Mouse (Mus musculus) heart, adult 2 months (tissue): Measurements from ENCODE around the gene Aspg. TPM values are rescaled to one million over a fixed set of nuclear protein-coding genes. Genes with fewer than 3 reads are reported as not detected.
A peak's percentile ranks its signal among the peaks of the same experiment; 100 is the strongest.

Experiments used
- DNase-seq, 2 experiments: peaks; one replicate each; pipeline ENCODE4 v3.0.0; 2021
- H3K27ac ChIP-seq: fragments of 200-600 bp; 2 replicates; pipeline ENCODE4 v1.8.1; 2022
- H3K27me3 ChIP-seq: fragments of 200-500 bp; 2 replicates; pipeline ENCODE4 v1.6.1; 2012; ENCODE audit warnings: mild to moderate bottlenecking, low read length, inconsistent platforms, mixed read lengths; ENCODE audit not compliant: control insufficient read depth, insufficient read depth
- H3K36me3 ChIP-seq: fragments of 200-500 bp; 2 replicates; pipeline ENCODE4 v1.6.1; 2012; ENCODE audit warnings: low read length, inconsistent platforms; ENCODE audit not compliant: control insufficient read depth, insufficient read depth
- H3K4me1 ChIP-seq: fragments of 200-500 bp; 2 replicates; pipeline ENCODE4 v1.6.1; 2011; ENCODE audit warnings: low read length; ENCODE audit not compliant: control insufficient read depth, insufficient read depth
- H3K4me3 ChIP-seq: fragments of 200-600 bp; 2 replicates; pipeline ENCODE4 v1.8.1; 2022
- H3K79me2 ChIP-seq: fragments of 200-500 bp; replicated peaks from 2 replicates; pipeline ENCODE4 v1.6.1; 2012; ENCODE audit warnings: mild to moderate bottlenecking, inconsistent platforms, low read length, moderate library complexity, mixed read lengths; ENCODE audit not compliant: control insufficient read depth, insufficient read depth
- H3K9ac ChIP-seq: fragments of 200-500 bp; 2 replicates; pipeline ENCODE4 v1.6.1; 2012; ENCODE audit warnings: low read depth, mild to moderate bottlenecking, control low read depth, inconsistent platforms, low read length, mixed read lengths
- CTCF ChIP-seq: fragments of 200-600 bp; IDR thresholded peaks from 2 replicates; pipeline ENCODE4 v1.8.1; 2022; ENCODE audit warnings: antibody characterized with exemption, mild to moderate bottlenecking, moderate library complexity
- EP300 ChIP-seq: fragments of 200-500 bp; IDR thresholded peaks from 2 replicates; pipeline ENCODE4 v1.6.1; 2011; ENCODE audit warnings: low read depth, low read length, control low read depth; ENCODE audit not compliant: insufficient read depth
- POLR2A ChIP-seq: fragments of 200-500 bp; IDR thresholded peaks from 2 replicates; pipeline ENCODE4 v1.6.1; 2011; ENCODE audit warnings: mild to moderate bottlenecking, low read depth, low read length, control low read depth; ENCODE audit not compliant: insufficient read depth
- WGBS: fragments of 180-500 bp; shearing (Covaris S2); methylation state at CpG from one replicate; pipeline ENCODE4 v1.1.7; 2018; 5-methylcytosine and 5-hydroxymethylcytosine counted together
- intact Hi-C: fragments of 180-260 bp; cut with DNase I; formaldehyde crosslinking; loops from one replicate; pipeline ENCODE4 v1.15.1; 2025
- long read RNA-seq: library from polyadenylated mRNA; stranded (forward); transcript quantifications from one replicate; pipeline ENCODE4 v2.0.0, GENCODE M21; 2021
- polyA plus RNA-seq: library from polyadenylated mRNA; depleted of rRNA; stranded (reverse); fragments of >200 nt; gene quantifications from 2 replicates; pipeline ENCODE4 v1.2.3, GENCODE M21; 2012; rRNA removed
- total RNA-seq, 2 experiments: library from RNA; stranded (reverse); gene quantifications; 2 replicates each; pipeline ENCODE4 v1.2.3; 2021

The Aspg gene
- total RNA-seq (under 1 TPM; 0.55 to 0.61 TPM), polyA plus RNA-seq (4.4 and 11.1 TPM in 2 replicates)
- long read RNA-seq, partial matches to known transcripts, result 0 of 1 reads
- long read RNA-seq, other reads (novel, unspliced or antisense), result 1 of 1 reads

DNA sequence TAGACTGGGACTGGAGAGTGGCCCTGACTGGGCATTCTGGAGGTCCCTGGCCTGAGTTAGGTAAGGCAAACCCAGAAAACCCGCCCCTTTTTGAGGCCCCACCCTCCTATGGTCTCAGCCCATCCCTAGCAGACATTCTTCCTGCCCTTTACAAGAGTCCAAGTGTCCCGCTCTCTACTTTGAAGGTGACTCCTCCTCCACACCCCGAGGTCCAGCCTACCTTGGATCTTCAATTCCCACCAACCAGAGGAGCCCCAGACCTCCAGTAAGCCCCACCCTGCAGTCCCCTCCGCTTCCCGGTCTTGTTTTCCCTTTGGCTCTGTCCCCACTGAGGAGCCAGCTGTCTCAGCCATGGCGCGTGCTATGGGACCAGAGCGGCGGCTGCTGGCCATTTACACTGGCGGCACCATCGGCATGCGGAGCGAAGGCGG, at the start of gene Aspg:
Gene Aspg, plus strand, starts transcription at position 139 of the 431 bp plus-strand sequence.
- H3K9ac ChIP-seq, result no peak within 1 kb of the TSS
- no peaks in the 10 kb centered on the region for H3K27me3 ChIP-seq
- 2% methylated on average over 14 of the region's 14 CpGs for WGBS
- DNase-seq, result peak in 1 of 2 experiments; percentile 36
- H3K4me1 ChIP-seq, result no peaks in the 10 kb centered on the region
- intact Hi-C loops, result no loop called here
- TF ChIP-seq EP300 (no peak), CTCF (no peak), POLR2A (no peak)
- no peak within 1 kb of the TSS for H3K27ac ChIP-seq
- no peaks in the 10 kb centered on the region for H3K36me3 ChIP-seq
- no peak within 1 kb of the TSS for H3K4me3 ChIP-seq
- H3K79me2 ChIP-seq, result no peaks in the 10 kb centered on the region

DNA sequence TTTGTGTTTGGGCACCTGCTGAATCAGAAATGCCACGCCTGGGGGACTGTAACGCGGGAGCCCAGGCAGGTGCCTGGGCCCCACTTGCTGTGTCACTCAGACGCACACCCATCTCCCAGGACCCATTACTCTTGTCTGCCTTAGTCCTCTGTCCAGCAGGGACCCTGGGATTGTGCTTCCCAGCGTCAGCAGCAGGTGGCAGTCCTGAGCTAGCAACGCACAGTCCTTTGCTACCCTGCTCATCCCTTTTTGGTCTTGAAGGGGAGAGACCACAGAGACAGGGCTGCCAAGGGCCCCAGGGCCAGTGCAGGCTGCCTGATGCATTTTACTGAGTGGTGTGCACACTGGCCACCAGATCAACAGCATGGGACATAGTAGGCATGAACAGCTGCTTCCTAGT, 28.8 kb upstream of the Aspg start:
- H3K4me3 ChIP-seq, result no peak overlapping the region
- intact Hi-C loops, result loop anchor here (1.0 kb wide), 1 partner anchor 14 kb away; no protein-coding TSS in a partner anchor
- TF ChIP-seq CTCF (peak; percentile 90), POLR2A (no peak), EP300 (0 out of 2 replicates have a peak, but pooled peaks have one; percentile 59)
- DNase-seq, result peak; percentile 61 to 86
- no peak overlapping the region for H3K9ac ChIP-seq
- no peaks in the 10 kb centered on the region for H3K27me3 ChIP-seq
- H3K4me1 ChIP-seq, result no peaks in the 10 kb centered on the region
- H3K79me2 ChIP-seq, result no peaks in the 10 kb centered on the region
- no peak overlapping the region for H3K27ac ChIP-seq
- H3K36me3 ChIP-seq, result no peaks in the 10 kb centered on the region
- 6% methylated on average over 6 of the region's 6 CpGs for WGBS

GRCm38 (mm10) chr12:112079911-112080310, 26.6 kb upstream of the Aspg start:
- Histone ChIP-seq H3K79me2 (no peaks in the 10 kb centered on the region), H3K27me3 (no peaks in the 10 kb centered on the region), H3K9ac (no peak overlapping the region), H3K4me1 (no peaks in the 10 kb centered on the region), H3K4me3 (no peak overlapping the region), H3K27ac (no peak overlapping the region), H3K36me3 (no peaks in the 10 kb centered on the region)
- DNase-seq, result no peak
- 58% methylated on average over 8 of the region's 8 CpGs for WGBS
- intact Hi-C loops, result no loop called here
- TF ChIP-seq CTCF (no peak), EP300 (no peak), POLR2A (no peak)

GRCm38 (mm10) chr12:112080911-112081310, 25.6 kb upstream of the Aspg start:
- no peaks in the 10 kb centered on the region for H3K4me1 ChIP-seq
- no peak overlapping the region for H3K4me3 ChIP-seq
- H3K36me3 ChIP-seq, result no peaks in the 10 kb centered on the region
- DNase-seq, result no peak
- H3K27me3 ChIP-seq, result no peaks in the 10 kb centered on the region
- H3K79me2 ChIP-seq, result no peaks in the 10 kb centered on the region
- TF ChIP-seq CTCF, result no peak
- TF ChIP-seq POLR2A, result no peak
- TF ChIP-seq EP300, result no peak
- 89% methylated on average over 4 of the region's 4 CpGs for WGBS
- intact Hi-C loops, result no loop called here
- H3K9ac ChIP-seq, result no peak overlapping the region
- H3K27ac ChIP-seq, result no peak overlapping the region

DNA sequence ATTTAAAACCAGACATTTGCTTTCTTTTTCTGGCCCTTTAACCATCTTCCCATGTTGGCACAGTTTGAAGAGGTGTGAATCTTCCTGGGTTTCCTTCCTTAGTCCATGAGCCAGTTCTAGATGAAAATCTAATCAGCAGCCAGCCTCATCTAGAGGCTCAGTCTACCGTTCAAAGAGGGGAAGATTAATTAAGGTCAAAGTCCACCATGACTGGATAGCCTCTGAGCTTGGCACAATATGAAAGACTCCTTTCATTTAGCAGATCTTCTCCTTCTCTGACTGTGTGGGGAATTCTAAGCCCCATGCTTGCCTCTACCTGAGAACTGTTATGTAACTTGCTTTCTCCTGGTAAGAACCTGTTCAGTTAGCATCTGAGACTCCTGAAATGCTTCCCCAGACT, 24.2 kb upstream of the Aspg start:
- no peak overlapping the region for H3K4me3 ChIP-seq
- no peak overlapping the region for H3K27ac ChIP-seq
- intact Hi-C loops, result no loop called here
- no peaks in the 10 kb centered on the region for H3K79me2 ChIP-seq
- no peaks in the 10 kb centered on the region for H3K27me3 ChIP-seq
- TF ChIP-seq CTCF (no peak), EP300 (no peak), POLR2A (no peak)
- 32% methylated on average over 1 of the region's 1 CpGs for WGBS
- H3K4me1 ChIP-seq, result no peaks in the 10 kb centered on the region
- no peaks in the 10 kb centered on the region for H3K36me3 ChIP-seq
- no peak for DNase-seq
- H3K9ac ChIP-seq, result no peak overlapping the region

DNA sequence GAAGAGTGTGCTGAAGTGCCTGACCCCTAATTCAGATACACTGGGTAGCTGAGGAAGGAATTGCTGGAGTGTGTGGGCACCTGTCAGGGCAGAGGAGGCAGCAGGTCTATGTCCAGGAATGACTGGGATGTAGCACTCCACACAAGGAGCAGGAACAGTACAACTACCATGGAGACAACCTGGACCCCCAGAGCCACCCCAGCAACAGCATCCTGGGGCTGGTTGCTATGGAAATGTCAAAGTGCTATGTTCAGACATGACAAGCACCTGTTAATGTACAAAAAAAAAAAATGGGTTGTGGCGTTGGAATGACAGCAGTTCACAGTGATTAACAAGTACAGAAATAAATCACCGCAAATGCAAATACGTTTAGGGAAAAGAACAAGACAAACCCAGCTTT, 20.2 kb upstream of the Aspg start:
- Histone ChIP-seq H3K36me3 (no peaks in the 10 kb centered on the region), H3K9ac (no peak overlapping the region), H3K4me1 (no peaks in the 10 kb centered on the region; the same call in 1 of the 2 replicates), H3K27ac (no peak overlapping the region), H3K27me3 (no peaks in the 10 kb centered on the region), H3K79me2 (no peaks in the 10 kb centered on the region), H3K4me3 (no peak overlapping the region)
- TF ChIP-seq EP300 (no peak), POLR2A (no peak), CTCF (no peak)
- WGBS, result 84% methylated on average over 3 of the region's 3 CpGs
- intact Hi-C loops, result no loop called here
- no peak for DNase-seq
